Mouse (Mus musculus) lung, embryonic 15.5 days (tissue): ENCODE results near the gene Trim56. TPM values are rescaled to one million over a fixed set of nuclear protein-coding genes. Genes with fewer than 3 reads are reported as not detected.

Experiments
- ATAC-seq: fragments of 200-750 bp; cut with Nextera tagmentation; 2 replicates; pipeline ENCODE4 v1.8.0; 2017; ENCODE audit warnings: moderate number of reproducible peaks, borderline replicate concordance; ENCODE audit not compliant: low FRiP score, low TSS enrichment; ENCODE audit errors: extremely low read depth
- H3K27ac ChIP-seq: fragments of 300-500 bp; sonication (generic); 2 replicates; pipeline ENCODE4 v1.5.1; 2015; ENCODE audit warnings: moderate library complexity, mild to moderate bottlenecking, inconsistent platforms
- H3K27me3 ChIP-seq: fragments of 300-500 bp; sonication (generic); 2 replicates; pipeline ENCODE4 v1.6.1; 2015; ENCODE audit warnings: inconsistent platforms
- H3K36me3 ChIP-seq: fragments of 300-500 bp; sonication (generic); 2 replicates; pipeline ENCODE4 v1.6.1; 2015; ENCODE audit warnings: inconsistent platforms
- H3K4me1 ChIP-seq: fragments of 300-500 bp; sonication (generic); 2 replicates; pipeline ENCODE4 v1.6.1; 2015; ENCODE audit warnings: inconsistent platforms
- H3K4me2 ChIP-seq: fragments of 300-500 bp; sonication (generic); 2 replicates; pipeline ENCODE4 v1.6.1; 2015; ENCODE audit warnings: inconsistent platforms, mild to moderate bottlenecking, moderate library complexity
- H3K4me3 ChIP-seq: fragments of 300-500 bp; sonication (generic); 2 replicates; pipeline ENCODE4 v1.5.1; 2015; ENCODE audit warnings: mild to moderate bottlenecking, inconsistent platforms
- H3K9ac ChIP-seq: fragments of 300-500 bp; sonication (generic); 2 replicates; pipeline ENCODE4 v1.6.1; 2015; ENCODE audit warnings: inconsistent platforms
- H3K9me3 ChIP-seq: fragments of 300-500 bp; sonication (generic); 2 replicates; pipeline ENCODE4 v1.6.1; 2016; ENCODE audit warnings: inconsistent platforms
- WGBS: fragments of 180-500 bp; shearing (Covaris S2); methylation state at CpG from one replicate; pipeline ENCODE4 v1.1.7; 2015; 5-methylcytosine and 5-hydroxymethylcytosine counted together
- polyA plus RNA-seq: library from polyadenylated mRNA; unstranded; fragments of >200 nt; fragmentation: Nextera tagmentation; extraction: Ambion mirVana; gene quantifications from 2 replicates; pipeline ENCODE4 v1.2.1, GENCODE M21; 2015

Gene Trim56
- polyA plus RNA-seq, 1 experiment from 2014 or later = 10.5 TPM

- WGBS = 11% methylated on average over 23 of the region's 23 CpGs
- H3K9ac ChIP-seq = peak within 1 kb of the TSS; percentile 39; the same call in 1 of the 2 replicates
Observed at GRCm38 (mm10) chr5:137072079-137072960, 43.7 kb downstream of the Trim56 start, which contains the start of gene Serpine1. Gene Serpine1, minus strand, starts transcription at chr5:137072268.

GRCm38 (mm10) chr5:137070881-137071605 is 45.0 kb downstream of the Trim56 start:
- Histone ChIP-seq H3K27ac (no peak overlapping the region), H3K27me3 (no peaks in the 10 kb centered on the region), H3K9me3 (no peaks in the 10 kb centered on the region), H3K36me3 (no peaks in the 10 kb centered on the region), H3K4me1 (peaks cover 45% of the 10 kb centered on the region), H3K4me2 (peak overlapping the region; percentile 52; the same call in 1 of the 2 replicates), H3K9ac (no peak overlapping the region), H3K4me3 (no peak overlapping the region)
- WGBS = 85% methylated on average over 19 of the region's 19 CpGs
- no peak for ATAC-seq

More at GRCm38 (mm10) chr5:137072079-137072960, 43.7 kb downstream of the Trim56 start, which contains the start of gene Serpine1:
- Histone ChIP-seq H3K4me3 (peak within 1 kb of the TSS; percentile 28), H3K4me1 (peaks cover 58% of the 10 kb centered on the region), H3K4me2 (peak within 1 kb of the TSS; percentile 52), H3K9me3 (no peaks in the 10 kb centered on the region), H3K27ac (peak within 1 kb of the TSS; percentile 94), H3K36me3 (no peaks in the 10 kb centered on the region), H3K27me3 (no peaks in the 10 kb centered on the region)
- ATAC-seq = peak; percentile 93

GRCm38 (mm10) chr5:137068711-137069110 is 47.3 kb downstream of the Trim56 start:
- no peaks in the 10 kb centered on the region for H3K9me3 ChIP-seq
- ATAC-seq = no peak
- H3K27ac ChIP-seq = no peak overlapping the region
- WGBS = 76% methylated on average over 4 of the region's 4 CpGs
- H3K4me3 ChIP-seq = no peak overlapping the region
- H3K27me3 ChIP-seq = no peaks in the 10 kb centered on the region
- no peak overlapping the region for H3K4me2 ChIP-seq
- peaks cover 23% of the 10 kb centered on the region for H3K4me1 ChIP-seq
- H3K9ac ChIP-seq = no peak overlapping the region
- no peaks in the 10 kb centered on the region for H3K36me3 ChIP-seq

GRCm38 (mm10) chr5:137065923-137066322 is 50.1 kb downstream of the Trim56 start:
- no peak overlapping the region for H3K27ac ChIP-seq
- no peak overlapping the region for H3K9ac ChIP-seq
- H3K36me3 ChIP-seq = no peaks in the 10 kb centered on the region
- no peak overlapping the region for H3K4me3 ChIP-seq
- no peaks in the 10 kb centered on the region for H3K9me3 ChIP-seq
- WGBS = 68% methylated on average over 8 of the region's 8 CpGs
- no peak for ATAC-seq
- H3K27me3 ChIP-seq = no peaks in the 10 kb centered on the region
- H3K4me2 ChIP-seq = no peak overlapping the region
- no peaks in the 10 kb centered on the region for H3K4me1 ChIP-seq

- Histone ChIP-seq H3K27me3 (no peaks in the 10 kb centered on the region), H3K9me3 (no peaks in the 10 kb centered on the region), H3K36me3 (no peaks in the 10 kb centered on the region), H3K4me1 (no peaks in the 10 kb centered on the region), H3K4me3 (no peak overlapping the region), H3K27ac (no peak overlapping the region), H3K9ac (no peak overlapping the region), H3K4me2 (no peak overlapping the region)
- ATAC-seq = no peak
- WGBS = 73% methylated on average over 6 of the region's 6 CpGs
Observed at GRCm38 (mm10) chr5:137065454-137065853, 50.6 kb downstream of the Trim56 start.

- Histone ChIP-seq H3K27me3 (no peaks in the 10 kb centered on the region), H3K9me3 (no peaks in the 10 kb centered on the region), H3K4me3 (no peak overlapping the region), H3K4me1 (no peaks in the 10 kb centered on the region), H3K4me2 (no peak overlapping the region), H3K27ac (no peak overlapping the region), H3K36me3 (no peaks in the 10 kb centered on the region), H3K9ac (no peak overlapping the region)
- 73% methylated on average over 5 of the region's 5 CpGs for WGBS
- no peak for ATAC-seq
Observed at GRCm38 (mm10) chr5:137062601-137063000, 53.4 kb downstream of the Trim56 start.

- Histone ChIP-seq H3K27ac (no peak overlapping the region), H3K36me3 (no peaks in the 10 kb centered on the region), H3K27me3 (no peaks in the 10 kb centered on the region), H3K4me2 (no peak overlapping the region), H3K4me3 (no peak overlapping the region), H3K4me1 (no peaks in the 10 kb centered on the region), H3K9me3 (no peaks in the 10 kb centered on the region), H3K9ac (no peak overlapping the region)
- WGBS = 20% methylated on average over 11 of the region's 12 CpGs
- ATAC-seq = no peak; the same call in 1 of the 2 replicates
Observed at GRCm38 (mm10) chr5:137061809-137062481, 54.1 kb downstream of the Trim56 start.

Other genes starting within 250 kb of the Trim56 start
- gene Col26a1, start 233.0 kb downstream of the Trim56 start, polyA plus RNA-seq = 12.1 and 13.5 TPM in 2 replicates
- 84.6 and 87.1 TPM in 2 replicates for gene Ift22, start 208.1 kb downstream of the Trim56 start, polyA plus RNA-seq
- 291 and 292 TPM in 2 replicates for gene Fis1, start 162.9 kb downstream of the Trim56 start, polyA plus RNA-seq
- gene Cldn15, start 149.6 kb downstream of the Trim56 start, polyA plus RNA-seq = 4.7 and 5.1 TPM in 2 replicates
- gene Plod3, start 129.2 kb downstream of the Trim56 start, polyA plus RNA-seq = 55.9 and 58.9 TPM in 2 replicates
- gene Znhit1, start 128.2 kb downstream of the Trim56 start, polyA plus RNA-seq = 101 and 102 TPM in 2 replicates
- gene Vgf, start 89.8 kb downstream of the Trim56 start, polyA plus RNA-seq = 0.11 and 0.19 TPM in 2 replicates
- 202 and 206 TPM in 2 replicates for gene Ap1s1, start 70.1 kb downstream of the Trim56 start, polyA plus RNA-seq
- gene Serpine1, start 43.9 kb downstream of the Trim56 start, polyA plus RNA-seq = 0.86 TPM in 2 replicates
- gene Muc3, start 33.1 kb upstream of the Trim56 start, polyA plus RNA-seq = not detected in 2 replicates
- 0.20 TPM in 1 of 2 replicates, not detected in the other for gene Muc3a, start 96.2 kb upstream of the Trim56 start, polyA plus RNA-seq
- 1.8 and 3.9 TPM in 2 replicates for gene Ache, start 171.3 kb upstream of the Trim56 start, polyA plus RNA-seq
- gene Ufsp1, start 178.4 kb upstream of the Trim56 start, polyA plus RNA-seq = 5.3 and 5.8 TPM in 2 replicates
- gene Srrt, start 191.5 kb upstream of the Trim56 start, polyA plus RNA-seq = 145 and 155 TPM in 2 replicates
- 95.9 and 96.3 TPM in 2 replicates for gene Trip6, start 198.2 kb upstream of the Trim56 start, polyA plus RNA-seq
- 12.0 and 13.0 TPM in 2 replicates for gene Slc12a9, start 217.4 kb upstream of the Trim56 start, polyA plus RNA-seq
- 57.5 and 58.9 TPM in 2 replicates for gene Ephb4, start 233.9 kb upstream of the Trim56 start, polyA plus RNA-seq